Mouse (Mus musculus) midbrain, embryonic 11.5 days (tissue): ENCODE measurements around the gene Cd274. TPM values are rescaled to one million over a fixed set of nuclear protein-coding genes. Genes with fewer than 3 reads are reported as not detected.
"Not testable (repeated sequence)": the region's sequence is repeated elsewhere in the genome, so short reads cannot be mapped to it uniquely, and the experiment has no call there.

Experiments
- ATAC-seq: fragments of 200-750 bp; cut with Nextera tagmentation; 2 replicates; pipeline ENCODE4 v1.8.0; 2017; ENCODE audit warnings: moderate TSS enrichment, moderate library complexity; ENCODE audit not compliant: low FRiP score
- DNase-seq: peaks from one replicate; pipeline ENCODE4 v3.0.0; 2015; ENCODE audit warnings: low spot score; ENCODE audit errors: missing footprints
- H3K27ac ChIP-seq: fragments of 300-500 bp; sonication (generic); 2 replicates; pipeline ENCODE4 v1.5.1; 2014; ENCODE audit warnings: low read depth, low read length
- H3K27me3 ChIP-seq: fragments of 300-500 bp; sonication (generic); 2 replicates; pipeline ENCODE4 v1.6.1; 2014; ENCODE audit warnings: mild to moderate bottlenecking, low read length, moderate library complexity, mixed read lengths; ENCODE audit not compliant: control insufficient read depth, insufficient read depth
- H3K36me3 ChIP-seq: fragments of 300-500 bp; sonication (generic); 2 replicates; pipeline ENCODE4 v1.6.1; 2014; ENCODE audit warnings: mild to moderate bottlenecking, low read length, moderate library complexity, mixed read lengths; ENCODE audit not compliant: control insufficient read depth, insufficient read depth
- H3K4me1 ChIP-seq: fragments of 300-500 bp; sonication (generic); 2 replicates; pipeline ENCODE4 v1.6.1; 2014; ENCODE audit warnings: low read length; ENCODE audit not compliant: control insufficient read depth, insufficient read depth
- H3K4me2 ChIP-seq: fragments of 300-500 bp; sonication (generic); 2 replicates; pipeline ENCODE4 v1.6.1; 2014; ENCODE audit warnings: mild to moderate bottlenecking, moderate library complexity
- H3K4me3 ChIP-seq: fragments of 300-500 bp; sonication (generic); 2 replicates; pipeline ENCODE4 v1.5.1; 2014; ENCODE audit warnings: low read depth, low read length
- H3K9ac ChIP-seq: fragments of 300-500 bp; sonication (generic); 2 replicates; pipeline ENCODE4 v1.6.1; 2014; ENCODE audit warnings: low read length
- H3K9me3 ChIP-seq: fragments of 300-500 bp; sonication (generic); 2 replicates; pipeline ENCODE4 v1.6.1; 2016; ENCODE audit warnings: low read length; ENCODE audit not compliant: control insufficient read depth
- WGBS: fragments of 180-500 bp; shearing (Covaris S2); extraction: QIAGEN DNeasy Blood & Tissue Kit; methylation state at CpG from one replicate; pipeline ENCODE4 v1.1.7; 2014; 5-methylcytosine and 5-hydroxymethylcytosine counted together
- polyA plus RNA-seq: library from polyadenylated mRNA; unstranded; fragments of >200 nt; fragmentation: Nextera tagmentation; extraction: Ambion mirVana; gene quantifications from 2 replicates; pipeline ENCODE4 v1.2.1, GENCODE M21; 2014

Gene Cd274
- polyA plus RNA-seq, 1 experiment from 2014 or later, result 0.34 TPM

DNA sequence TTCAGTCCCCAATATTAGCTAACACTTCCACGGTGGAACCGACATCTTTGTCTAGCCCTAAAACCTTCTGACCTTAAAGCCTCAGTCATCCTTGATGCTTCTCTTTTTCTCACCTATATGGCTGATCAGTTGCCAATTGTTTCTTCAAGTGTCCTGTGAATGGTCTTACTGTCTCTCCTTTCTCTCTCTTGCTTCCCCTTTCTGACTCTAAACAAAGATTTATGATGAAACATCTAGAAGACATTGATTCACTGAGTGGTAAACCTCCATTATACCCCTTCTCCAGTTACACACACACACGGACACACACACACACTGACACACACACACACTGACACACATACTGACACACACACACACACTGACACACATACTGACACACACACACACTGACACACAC lies 47.3 kb downstream of the Cd274 start:
- H3K9me3 ChIP-seq, result no peaks in the 10 kb centered on the region
- ATAC-seq, result no peak
- no peak for DNase-seq
- H3K4me1 ChIP-seq, result no peaks in the 10 kb centered on the region
- no peak overlapping the region for H3K4me3 ChIP-seq
- no peak overlapping the region for H3K4me2 ChIP-seq
- H3K27ac ChIP-seq, result no peak overlapping the region
- no peaks in the 10 kb centered on the region for H3K36me3 ChIP-seq
- no peak overlapping the region for H3K9ac ChIP-seq
- no peaks in the 10 kb centered on the region for H3K27me3 ChIP-seq
- WGBS, result 81% methylated on average over 3 of the region's 3 CpGs

DNA sequence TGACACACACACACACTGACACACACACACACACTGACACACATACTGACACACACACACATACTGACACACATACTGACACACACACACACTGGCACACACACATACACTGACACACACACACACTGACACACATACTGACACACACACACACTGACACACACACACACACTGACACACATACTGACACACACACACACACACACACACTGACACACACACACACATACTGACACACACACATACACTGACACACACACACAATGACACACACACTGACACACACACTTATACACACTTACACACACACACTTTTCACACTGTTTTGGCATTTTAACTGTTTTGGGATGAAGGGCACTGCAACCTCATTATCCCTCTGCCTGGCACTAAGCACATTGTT lies 47.7 kb downstream of the Cd274 start:
- H3K9ac ChIP-seq, H3K27me3 ChIP-seq, DNase-seq, H3K27ac ChIP-seq, ATAC-seq, H3K4me2 ChIP-seq, H3K4me1 ChIP-seq, H3K36me3 ChIP-seq, H3K4me3 ChIP-seq, H3K9me3 ChIP-seq: not testable (repeated sequence)

DNA sequence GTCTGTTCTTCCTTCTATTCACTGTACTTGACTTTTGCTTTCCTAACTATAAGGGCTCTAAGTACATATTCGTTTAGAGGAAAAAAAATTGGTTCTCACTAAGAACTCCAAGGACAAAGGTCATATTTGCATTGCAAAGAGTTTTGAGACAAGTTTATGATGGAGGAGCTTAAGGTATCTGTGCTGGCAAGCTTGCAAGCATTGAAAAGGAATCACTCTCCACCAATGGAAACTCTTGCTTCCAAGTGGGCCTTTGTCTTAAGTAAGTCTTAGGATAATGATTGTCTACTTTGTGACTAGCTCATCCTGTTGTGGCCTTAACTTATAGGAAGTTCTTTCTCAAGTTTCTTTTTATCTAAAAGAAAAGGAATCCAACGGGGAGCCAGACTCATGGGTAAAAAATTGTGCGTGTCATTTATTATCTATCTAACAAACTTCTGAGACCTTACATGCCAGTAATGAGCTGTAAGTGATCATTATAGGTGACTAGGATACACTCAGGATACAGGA lies 49.2 kb downstream of the Cd274 start:
- no peak overlapping the region for H3K9ac ChIP-seq
- no peak overlapping the region for H3K27ac ChIP-seq
- no peaks in the 10 kb centered on the region for H3K4me1 ChIP-seq
- no peak overlapping the region for H3K4me3 ChIP-seq
- no peak overlapping the region for H3K4me2 ChIP-seq
- peak; percentile 37 for DNase-seq
- 80% methylated on average over 3 of the region's 3 CpGs for WGBS
- no peaks in the 10 kb centered on the region for H3K36me3 ChIP-seq
- H3K9me3 ChIP-seq, result no peaks in the 10 kb centered on the region
- no peak for ATAC-seq
- H3K27me3 ChIP-seq, result no peaks in the 10 kb centered on the region

DNA sequence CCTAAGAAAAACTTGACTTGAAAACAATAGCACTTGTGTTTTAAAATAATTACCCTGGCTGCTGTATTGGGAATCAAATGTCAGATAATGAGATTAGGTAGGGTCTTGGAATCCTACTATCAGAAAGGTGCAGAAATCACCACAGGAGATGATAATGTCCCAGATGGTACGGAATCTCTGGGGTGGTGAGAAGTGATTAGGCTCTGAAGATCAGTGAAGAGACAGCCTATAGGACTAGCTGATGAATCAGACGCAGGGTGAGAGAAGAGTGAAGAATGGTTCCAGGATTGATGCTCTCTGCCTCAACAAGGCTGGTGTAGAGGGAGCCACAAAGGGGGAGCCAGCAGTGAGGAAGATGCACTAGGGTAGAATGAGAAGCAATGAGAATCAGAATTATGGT lies 49.9 kb downstream of the Cd274 start:
- no peak overlapping the region for H3K27ac ChIP-seq
- WGBS, result 73% methylated on average over 2 of the region's 2 CpGs
- no peak overlapping the region for H3K9ac ChIP-seq
- no peak overlapping the region for H3K4me3 ChIP-seq
- DNase-seq (no peak), ATAC-seq (no peak)
- no peaks in the 10 kb centered on the region for H3K27me3 ChIP-seq
- no peak overlapping the region for H3K4me2 ChIP-seq
- no peaks in the 10 kb centered on the region for H3K36me3 ChIP-seq
- H3K9me3 ChIP-seq, result no peaks in the 10 kb centered on the region
- H3K4me1 ChIP-seq, result no peaks in the 10 kb centered on the region

DNA sequence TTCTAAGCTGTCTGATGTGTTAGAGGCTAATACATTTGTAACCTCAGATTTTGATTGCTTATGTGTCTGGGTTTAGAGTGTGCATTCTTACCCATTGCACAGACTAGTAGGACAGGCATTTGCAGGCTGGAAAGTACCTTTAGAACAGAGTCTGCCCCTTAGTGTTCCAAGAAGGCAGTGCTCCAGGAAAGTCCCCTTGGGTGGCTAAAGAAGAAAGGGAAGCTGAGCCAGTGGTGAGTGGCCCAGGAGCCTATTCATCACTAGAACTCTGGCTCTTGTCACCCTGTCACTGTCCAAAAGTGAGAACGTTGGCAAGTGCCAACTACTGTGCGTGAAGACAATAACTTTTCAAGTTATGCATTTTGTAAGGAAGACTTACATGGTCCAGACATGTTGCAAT lies 50.6 kb downstream of the Cd274 start:
- H3K9ac ChIP-seq, result no peak overlapping the region
- no peak overlapping the region for H3K4me2 ChIP-seq
- no peak overlapping the region for H3K4me3 ChIP-seq
- H3K27ac ChIP-seq, result no peak overlapping the region
- no peaks in the 10 kb centered on the region for H3K36me3 ChIP-seq
- no peak for ATAC-seq
- 89% methylated on average over 2 of the region's 2 CpGs for WGBS
- no peaks in the 10 kb centered on the region for H3K9me3 ChIP-seq
- DNase-seq, result no peak
- H3K27me3 ChIP-seq, result no peaks in the 10 kb centered on the region
- H3K4me1 ChIP-seq, result no peaks in the 10 kb centered on the region

DNA sequence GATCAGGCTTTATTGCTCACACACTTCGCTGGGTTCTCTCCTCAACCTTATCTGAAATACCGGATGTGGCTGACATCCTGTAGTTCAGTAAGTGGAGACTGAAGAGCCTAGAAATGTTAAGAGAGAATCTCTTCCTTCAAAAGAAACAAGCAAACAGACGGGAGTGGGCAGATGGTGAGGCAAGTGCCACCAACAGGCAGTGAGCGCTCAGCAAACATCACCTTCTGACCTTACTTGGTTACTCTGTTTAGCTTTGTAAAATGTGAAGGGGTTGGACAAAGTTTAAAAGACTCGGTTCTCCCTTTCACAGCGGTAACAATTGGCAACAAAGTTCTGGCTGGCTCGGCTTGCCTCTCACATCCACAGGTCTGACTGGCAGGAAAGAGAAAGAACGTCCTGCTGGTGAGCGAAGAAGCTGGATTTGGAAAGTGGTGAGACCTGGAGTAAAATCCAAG lies 51.4 kb downstream of the Cd274 start:
- no peaks in the 10 kb centered on the region for H3K9me3 ChIP-seq
- H3K4me3 ChIP-seq, result no peak overlapping the region
- no peaks in the 10 kb centered on the region for H3K4me1 ChIP-seq
- no peak for ATAC-seq
- no peak for DNase-seq
- H3K9ac ChIP-seq, result no peak overlapping the region
- 47% methylated on average over 9 of the region's 9 CpGs for WGBS
- H3K4me2 ChIP-seq, result no peak overlapping the region
- H3K27me3 ChIP-seq, result no peaks in the 10 kb centered on the region
- no peaks in the 10 kb centered on the region for H3K36me3 ChIP-seq
- no peak overlapping the region for H3K27ac ChIP-seq

DNA sequence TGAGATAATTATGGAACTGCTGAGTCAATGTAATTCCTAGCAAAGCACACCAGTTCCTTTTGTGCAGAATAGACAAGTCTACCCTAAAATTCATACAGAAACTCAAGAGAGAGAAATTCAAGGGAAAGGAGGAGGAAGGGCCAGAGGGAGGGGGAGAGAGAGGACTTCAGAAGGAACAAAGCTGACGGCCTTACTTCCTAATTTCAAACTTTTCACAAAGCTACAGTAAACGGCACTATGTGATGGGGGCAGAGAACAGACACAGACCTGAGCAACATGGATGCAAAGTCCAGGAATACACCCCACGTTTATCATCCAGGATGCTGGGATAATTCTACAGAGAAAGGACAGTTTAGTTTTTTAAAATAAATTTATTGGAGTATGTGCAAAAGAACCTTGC lies 52.3 kb downstream of the Cd274 start:
- Histone ChIP-seq H3K4me1 (no peaks in the 10 kb centered on the region), H3K4me2 (no peak overlapping the region), H3K27me3 (no peaks in the 10 kb centered on the region), H3K9ac (no peak overlapping the region), H3K27ac (no peak overlapping the region), H3K4me3 (no peak overlapping the region), H3K36me3 (no peaks in the 10 kb centered on the region), H3K9me3 (no peaks in the 10 kb centered on the region)
- no peak for DNase-seq
- ATAC-seq, result no peak
- 74% methylated on average over 3 of the region's 3 CpGs for WGBS

DNA sequence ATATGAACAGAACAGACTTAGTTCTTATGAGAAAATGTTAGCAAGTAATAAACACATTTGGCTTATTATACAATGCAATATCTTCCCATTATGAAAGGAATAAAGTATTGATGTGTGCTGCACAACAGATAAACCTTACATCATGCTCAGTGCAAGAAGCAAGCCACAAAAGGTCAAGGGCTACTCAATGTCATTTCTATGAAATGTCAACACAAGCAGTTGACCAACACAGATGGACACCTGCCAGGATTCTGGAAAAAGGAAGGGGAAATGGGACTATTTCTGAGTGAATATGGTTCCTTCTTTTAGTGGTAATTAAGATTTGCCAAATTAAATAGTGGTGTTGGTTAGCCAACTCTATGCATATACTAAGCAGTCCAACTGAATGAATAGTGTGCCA lies 52.7 kb downstream of the Cd274 start:
- DNase-seq (no peak), ATAC-seq (no peak)
- no peaks in the 10 kb centered on the region for H3K4me1 ChIP-seq

DNA sequence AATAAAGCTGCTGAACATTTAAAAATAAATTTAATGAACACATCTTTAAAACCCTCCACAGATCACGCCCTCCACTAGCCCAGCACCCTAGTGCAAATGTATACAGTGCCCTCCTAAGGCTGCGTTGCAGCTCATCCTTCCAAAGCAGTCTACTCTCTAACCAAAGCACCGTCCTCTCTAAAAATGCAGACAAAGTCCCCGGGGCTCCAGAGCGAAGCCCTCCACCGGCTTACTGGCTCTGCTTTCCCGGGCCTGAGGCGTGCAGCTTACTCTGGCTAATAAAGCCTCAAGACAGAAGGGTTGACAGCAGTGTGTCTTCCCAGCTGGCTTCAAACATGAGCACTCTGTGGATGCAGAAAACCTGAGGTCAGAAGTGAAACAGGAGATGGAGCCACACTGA lies 53.1 kb downstream of the Cd274 start:
- Histone ChIP-seq H3K9me3 (no peaks in the 10 kb centered on the region), H3K27ac (no peak overlapping the region), H3K9ac (no peak overlapping the region), H3K4me3 (no peak overlapping the region), H3K4me1 (no peaks in the 10 kb centered on the region), H3K36me3 (no peaks in the 10 kb centered on the region), H3K4me2 (no peak overlapping the region), H3K27me3 (no peaks in the 10 kb centered on the region)
- ATAC-seq (no peak), DNase-seq (no peak)
- WGBS, result 73% methylated on average over 8 of the region's 8 CpGs

More for the DNA sequence above, 52.7 kb downstream of the Cd274 start:
- no peak overlapping the region for H3K4me2 ChIP-seq
- no peak overlapping the region for H3K27ac ChIP-seq
- H3K9me3 ChIP-seq, result no peaks in the 10 kb centered on the region
- H3K4me3 ChIP-seq, result no peak overlapping the region
- no peaks in the 10 kb centered on the region for H3K36me3 ChIP-seq
- H3K27me3 ChIP-seq, result no peaks in the 10 kb centered on the region
- H3K9ac ChIP-seq, result no peak overlapping the region
